Mouse (Mus musculus) kidney, adult 2 months (tissue): ENCODE data around the gene Megf11.

ENCODE experiments used
- CTCF ChIP-seq: fragments of 200-500 bp; conservative IDR thresholded peaks from 2 replicates; pipeline ENCODE4 v1.5.1; 2011; ENCODE audit warnings: low read depth, mild to moderate bottlenecking, control low read depth, low read length, moderate library complexity, mixed read lengths; ENCODE audit not compliant: insufficient read depth, insufficient read length
- POLR2A ChIP-seq: fragments of 200-500 bp; IDR thresholded peaks from one replicate; pipeline ENCODE4 v1.6.1; 2011; ENCODE audit warnings: low read depth, low read length, control low read depth

DNA sequence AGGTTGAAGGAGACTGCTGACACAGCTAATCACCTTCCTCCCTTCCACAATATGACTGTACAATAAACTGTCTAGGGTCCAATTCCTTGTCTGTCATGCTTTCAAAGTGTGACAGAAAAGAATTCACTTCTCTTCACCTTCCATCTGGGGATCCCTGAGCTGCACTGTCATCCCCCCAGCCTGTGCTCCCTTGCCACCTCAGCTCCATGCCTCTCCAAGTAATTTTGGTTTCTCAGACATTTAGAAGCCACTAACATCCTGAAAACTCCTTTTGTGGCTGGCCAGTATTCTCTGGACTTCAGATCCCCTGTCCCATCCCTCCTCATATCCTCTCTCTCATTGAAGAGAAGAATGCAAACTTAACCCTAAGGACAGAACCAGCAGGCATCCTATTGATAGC lies 317.0 kb downstream of the Megf11 start:
- no peak for TF ChIP-seq CTCF
- TF ChIP-seq POLR2A, result no peak
